Mouse (Mus musculus): ENCODE measurements around the gene Il4. TPM values are rescaled to one million over a fixed set of nuclear protein-coding genes. Genes with fewer than 3 reads are reported as not detected.
"Not testable (repeated sequence)": the region's sequence is repeated elsewhere in the genome, so short reads cannot be mapped to it uniquely, and the experiment has no call there.

Il4 gene
- polyA plus RNA-seq, 3 experiments from 2014 or later: 3.1 to 26.5 (median 14.7) TPM

GRCm38 (mm10) chr11:53559980-53560379 is 58.5 kb downstream of the Il4 start:
- ATAC-seq: not testable (repeated sequence)

- not testable (repeated sequence) for ATAC-seq
Measured at GRCm38 (mm10) chr11:53557992-53558391, 60.5 kb downstream of the Il4 start.

GRCm38 (mm10) chr11:53556529-53556928 is 61.9 kb downstream of the Il4 start:
- ATAC-seq: not testable (repeated sequence)

Other genes with a start within 250 kb of the Il4 start
- gene Leap2, start 195.5 kb downstream of the Il4 start, polyA plus RNA-seq (2017; shearing (Covaris generic)): under 1 TPM in 2 of 3 experiments, not detected in 1; 0.67 to 0.96 TPM
- gene Uqcrq, start 187.8 kb downstream of the Il4 start, polyA plus RNA-seq (2017; shearing (Covaris generic)): 100 to 1,000 TPM; 384 to 446 (median 387) TPM
- not detected for gene Gdf9, start 187.6 kb downstream of the Il4 start, polyA plus RNA-seq (2017; shearing (Covaris generic))
- not detected for gene Gm10447, start 161.6 kb downstream of the Il4 start, polyA plus RNA-seq (2017; shearing (Covaris generic))
- under 1 TPM in 1 of 3 experiments, not detected in 2; 0.10 TPM for gene Shroom1, start 161.5 kb downstream of the Il4 start, polyA plus RNA-seq (2017; shearing (Covaris generic))
- gene Gm9837, start 148.2 kb downstream of the Il4 start, polyA plus RNA-seq (2017; shearing (Covaris generic)): not detected
- not detected for gene Gm9945, start 138.5 kb downstream of the Il4 start, polyA plus RNA-seq (2017; shearing (Covaris generic))
- not detected for gene Sowaha, start 138.4 kb downstream of the Il4 start, polyA plus RNA-seq (2017; shearing (Covaris generic))
- gene Sept8, start 99.4 kb downstream of the Il4 start, polyA plus RNA-seq (2017; shearing (Covaris generic)): 1 to 10 TPM; 1.1 to 1.2 (median 1.1) TPM
- gene Kif3a, start 51.3 kb downstream of the Il4 start, polyA plus RNA-seq (2017; shearing (Covaris generic)): 10 to 100 TPM in 2 of 3 experiments, 1 to 10 TPM in 1; 5.5 to 11.6 (median 11.6) TPM
- not detected for gene Il13, start 16.0 kb upstream of the Il4 start, polyA plus RNA-seq (2017; shearing (Covaris generic))
- 10 to 100 TPM; 47.3 to 53.7 (median 48.6) TPM for gene Rad50, start 88.7 kb upstream of the Il4 start, polyA plus RNA-seq (2017; shearing (Covaris generic))
- not detected for gene Il5, start 102.1 kb upstream of the Il4 start, polyA plus RNA-seq (2017; shearing (Covaris generic))
- 100 to 1,000 TPM; 273 to 355 (median 291) TPM for gene Irf1, start 151.3 kb upstream of the Il4 start, polyA plus RNA-seq (2017; shearing (Covaris generic))
- gene Gm17334, start 154.5 kb upstream of the Il4 start, polyA plus RNA-seq (2017; shearing (Covaris generic)): 1 to 10 TPM; 5.6 to 9.0 (median 6.7) TPM
- 10 to 100 TPM; 19.8 to 38.0 (median 32.6) TPM for gene Gm12216, start 240.6 kb upstream of the Il4 start, polyA plus RNA-seq (2017; shearing (Covaris generic))